8 mouse cellular contexts compared by ENCODE assay signal in the genomic region with DNA sequence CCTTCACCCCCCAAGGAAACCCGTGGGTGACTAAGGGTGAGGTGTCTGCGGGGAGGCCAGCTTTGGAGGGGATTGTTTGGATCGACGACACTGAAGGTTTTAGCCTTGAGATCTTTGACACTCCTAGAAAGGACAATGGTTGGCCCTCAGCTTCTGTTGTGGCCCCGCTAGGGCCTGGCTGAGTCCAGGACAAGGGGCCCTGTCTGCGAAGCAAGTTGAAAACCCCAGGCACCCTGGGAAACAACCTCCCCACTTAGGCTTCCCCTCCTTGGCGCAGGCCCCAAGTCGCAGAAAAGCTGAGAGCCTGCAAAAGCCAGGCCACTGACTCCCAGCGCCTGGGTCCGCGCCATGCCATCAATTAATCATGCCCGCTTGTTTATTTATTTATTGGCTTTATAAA. TPM values are rescaled to one million over a fixed set of nuclear protein-coding genes. Genes with fewer than 3 reads are reported as not detected.
DNase-seq lines count a peak whose midpoint lies in the region; ATAC-seq and TF ChIP-seq lines count a peak whose summit lies in the region.
"Had no signal": no experiment of that assay in that cellular context is flagged by ENCODE, and none has a peak within 500 bp of the region (broad histone marks: within the 10 kb centered on the region; RNA-seq: fewer than 3 reads in every experiment).

Gene Atp2b2, minus strand, starts transcription at position 282 of the 400 bp plus-strand sequence.

- H3K27ac ChIP-seq in lung, embryonic 14.5 days (ENCODE audit: low read depth): no peak within 1 kb of the TSS
- H3K27ac ChIP-seq in intestine, embryonic 14.5 days (ENCODE audit: low read depth): no peak within 1 kb of the TSS
- peak within 1 kb of the TSS; percentile 24; the same call in 1 of the 2 replicates for H3K27ac ChIP-seq in midbrain, embryonic 16.5 days (ENCODE audit: low read length)

- H3K4me1 ChIP-seq in lung, embryonic 14.5 days (ENCODE audit: insufficient read depth): no peaks in the 10 kb centered on the region
- H3K4me1 ChIP-seq in intestine, embryonic 14.5 days (replicated peaks; ENCODE audit: control insufficient read depth, insufficient read depth, low read length): no peaks in the 10 kb centered on the region
- no peaks in the 10 kb centered on the region for H3K4me1 ChIP-seq in midbrain, embryonic 16.5 days (ENCODE audit: control insufficient read depth, insufficient read depth, low read length)

- H3K36me3 ChIP-seq in lung, embryonic 14.5 days (ENCODE audit: insufficient read depth): no peaks in the 10 kb centered on the region
- H3K36me3 ChIP-seq in intestine, embryonic 14.5 days (ENCODE audit: control insufficient read depth, insufficient read depth, low read length): no peaks in the 10 kb centered on the region
- H3K36me3 ChIP-seq in midbrain, embryonic 16.5 days (ENCODE audit: control insufficient read depth, insufficient read depth, low read length): no peaks in the 10 kb centered on the region

- H3K27me3 ChIP-seq in lung, embryonic 14.5 days (ENCODE audit: insufficient read depth, low read length): peaks cover 52% of the 10 kb centered on the region
- peaks cover 63% of the 10 kb centered on the region for H3K27me3 ChIP-seq in intestine, embryonic 14.5 days (replicated peaks; ENCODE audit: control insufficient read depth, insufficient read depth, low read length)
- peaks cover 2% of the 10 kb centered on the region for H3K27me3 ChIP-seq in midbrain, embryonic 16.5 days (ENCODE audit: control insufficient read depth, insufficient read depth, low read depth, low read length)

- 17% methylated on average over 12 of the region's 12 CpGs for WGBS in lung, embryonic 14.5 days
- 16% methylated on average over 12 of the region's 12 CpGs for WGBS in intestine, embryonic 14.5 days
- WGBS in midbrain, embryonic 16.5 days: 25% methylated on average over 12 of the region's 12 CpGs

- no peak for ATAC-seq in lung, embryonic 14.5 days (ENCODE audit: insufficient read depth)
- ATAC-seq in intestine, embryonic 14.5 days (replicated peaks; ENCODE audit: low FRiP score, low TSS enrichment, low read depth): no peak
- peak; percentile 9; the same call in 1 of the 2 replicates for ATAC-seq in midbrain, embryonic 16.5 days

- no peak for TF ChIP-seq CTCF in lung, embryonic 14.5 days (IDR thresholded peaks at IDR 0.05; ENCODE audit: low read depth)

- no peak within 1 kb of the TSS; the same call in 1 of the 2 replicates for H3K9ac ChIP-seq in lung, embryonic 14.5 days
- no peak within 1 kb of the TSS for H3K9ac ChIP-seq in intestine, embryonic 14.5 days (ENCODE audit: low read length)
- H3K9ac ChIP-seq in midbrain, embryonic 16.5 days (ENCODE audit: low read depth, low read length): peak within 1 kb of the TSS; percentile 81

- H3K9me3 ChIP-seq in lung, embryonic 14.5 days (ENCODE audit: low read depth, low read length): no peaks in the 10 kb centered on the region
- no peaks in the 10 kb centered on the region for H3K9me3 ChIP-seq in intestine, embryonic 14.5 days (ENCODE audit: control insufficient read depth, low read length)
- no peaks in the 10 kb centered on the region for H3K9me3 ChIP-seq in midbrain, embryonic 16.5 days (replicated peaks; ENCODE audit: control insufficient read depth, low read length, poor library complexity, severe bottlenecking)

- no peak for DNase-seq in lung, embryonic 14.5 days
- DNase-seq in lung, postnatal 14 days: no peak
- DNase-seq in embryo, embryonic 11 days: peak; percentile 7
- DNase-seq in intestine, embryonic 14.5 days (ENCODE audit: low spot score): no peak
- no peak for DNase-seq in thymus, adult 18-20 months
- no peak for DNase-seq in thymus, postnatal 4 days

- H3K4me2 ChIP-seq in lung, embryonic 14.5 days: peak within 1 kb of the TSS; percentile 64
- H3K4me2 ChIP-seq in intestine, embryonic 14.5 days (ENCODE audit: low read length): peak within 1 kb of the TSS; percentile 61
- H3K4me2 ChIP-seq in midbrain, embryonic 16.5 days (ENCODE audit: low read length): peak within 1 kb of the TSS; percentile 87

- H3K4me3 ChIP-seq in lung, embryonic 14.5 days (ENCODE audit: low read depth, low read length): peak within 1 kb of the TSS; percentile 33
- H3K4me3 ChIP-seq in intestine, embryonic 14.5 days (ENCODE audit: low read depth, low read length): peak within 1 kb of the TSS; percentile 33
- peak within 1 kb of the TSS; percentile 66 for H3K4me3 ChIP-seq in midbrain, embryonic 16.5 days (ENCODE audit: low read depth, low read length)
- H3K4me3 ChIP-seq: myocyte had no signal

RNA-seq across cellular contexts. Expression of gene Atp2b2, which starts in this region (rescaled TPM):
- 0.09 and 0.19 TPM in 2 replicates for polyA plus RNA-seq in lung, embryonic 14.5 days (2014; fragmentation: Nextera tagmentation; extraction: Ambion mirVana)
- 1.2 and 1.7 TPM in 2 replicates for polyA plus RNA-seq in intestine, embryonic 14.5 days (2014; fragmentation: Nextera tagmentation; extraction: Ambion mirVana)
- 26.2 and 27.6 TPM in 2 replicates for polyA plus RNA-seq in midbrain, embryonic 16.5 days (2015; fragmentation: Nextera tagmentation; extraction: Ambion mirVana)
- polyA plus RNA-seq: myocyte had no signal

Comparison
In these comparisons a context has a peak if more than half of its experiments do, and no peak if none do; other contexts are left out.
1. RNA of gene Atp2b2 (polyA plus RNA-seq): 26.2 to 27.6 TPM in midbrain, embryonic 16.5 days; 1.2 to 1.7 TPM in intestine, embryonic 14.5 days and 0.09 to 0.19 TPM in lung, embryonic 14.5 days; every median in the first group is over 10 times any median in the second.
2. Peak in every context shown above with its lines, with median percentiles within 50 percentile points of each other: H3K4me2 ChIP-seq and H3K4me3 ChIP-seq.